22 mouse cellular contexts compared by ENCODE assay signal in the genomic region with DNA sequence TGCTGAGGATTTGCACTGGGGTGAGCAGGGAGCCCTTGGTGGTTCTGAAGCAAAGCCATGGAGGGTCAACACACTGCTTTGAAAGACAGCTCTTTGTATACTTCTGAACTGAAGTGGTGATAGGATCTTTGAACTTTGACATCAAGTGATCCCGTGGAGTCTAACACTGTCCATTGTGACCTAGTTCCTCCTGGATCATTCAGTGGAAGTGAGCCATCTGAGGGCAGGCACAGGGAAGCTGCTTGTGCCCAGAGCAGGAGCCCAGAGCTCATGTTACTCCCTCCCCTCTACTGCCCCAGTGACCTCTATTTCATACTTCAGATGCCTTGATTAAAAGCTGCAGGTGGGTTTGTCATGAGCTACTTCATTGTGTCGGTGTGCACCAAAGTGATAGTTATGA. TPM values are rescaled to one million over a fixed set of nuclear protein-coding genes. Genes with fewer than 3 reads are reported as not detected.
A peak's percentile ranks its signal among the peaks of the same experiment; 100 is the strongest.
DNase-seq lines count a peak whose midpoint lies in the region; ATAC-seq and TF ChIP-seq lines count a peak whose summit lies in the region.
"Not testable (repeated sequence)": the region's sequence is repeated elsewhere in the genome, so short reads cannot be mapped to it uniquely, and the experiment has no call there.
"Had no signal": no experiment of that assay in that cellular context is flagged by ENCODE, and none has a peak within 500 bp of the region (broad histone marks: within the 10 kb centered on the region; RNA-seq: fewer than 3 reads in every experiment).

No protein-coding gene starts in this region.

- not testable (repeated sequence) for H3K36me3 ChIP-seq in intestine, postnatal 0 days (ENCODE audit: control insufficient read depth, insufficient read depth); liver, adult 2 months (ENCODE audit: control insufficient read depth, insufficient read depth, low read length); liver, embryonic 13.5 days; liver, embryonic 15.5 days (replicated peaks); liver, postnatal 0 days (replicated peaks; ENCODE audit: insufficient read depth, low read length)

- H3K79me2 ChIP-seq in liver, adult 2 months (ENCODE audit: control insufficient read depth, insufficient read depth, low read length): not testable (repeated sequence)

- not testable (repeated sequence) for TF ChIP-seq POLR2A in liver, adult 2 months (IDR thresholded peaks at IDR 0.05; ENCODE audit: extremely low read depth, insufficient read depth, low read length)

- not testable (repeated sequence) for H3K27me3 ChIP-seq in intestine, postnatal 0 days (replicated peaks; ENCODE audit: control insufficient read depth, insufficient read depth, low read length); liver, adult 2 months (ENCODE audit: control insufficient read depth, insufficient read depth, low read length); liver, embryonic 13.5 days; liver, embryonic 15.5 days; liver, postnatal 0 days (ENCODE audit: insufficient read depth, low read length)

- not testable (repeated sequence) for TF ChIP-seq CTCF in intestine, postnatal 0 days (IDR thresholded peaks at IDR 0.05; ENCODE audit: low read depth); liver, adult 2 months (IDR thresholded peaks at IDR 0.05; ENCODE audit: low read depth, low read length); liver, postnatal 0 days (IDR thresholded peaks at IDR 0.05; ENCODE audit: low read depth)

- not testable (repeated sequence) for H3K9me3 ChIP-seq in intestine, postnatal 0 days (ENCODE audit: control insufficient read depth); liver, embryonic 13.5 days (replicated peaks); liver, embryonic 15.5 days (replicated peaks); liver, postnatal 0 days (ENCODE audit: low read length)

- not testable (repeated sequence) for H3K9ac ChIP-seq in intestine, postnatal 0 days (ENCODE audit: low read depth, low read length); liver, adult 2 months (ENCODE audit: low read depth, low read length); liver, embryonic 13.5 days; liver, embryonic 15.5 days; liver, postnatal 0 days (replicated peaks)

- peak; percentile 87 for DNase-seq in liver, adult 2 months (ENCODE audit: extremely low read depth, low read depth, low spot score)
- not testable (repeated sequence) for DNase-seq in liver, embryonic 13.5 days; liver, postnatal 0 days

- WGBS in intestine, postnatal 0 days: 40% methylated on average over 2 of the region's 2 CpGs
- 32% methylated on average over 2 of the region's 2 CpGs for WGBS in liver, adult 2 months
- WGBS in liver, embryonic 13.5 days (ENCODE audit: insufficient replicate concordance): 36% methylated on average over 2 of the region's 2 CpGs
- 38% methylated on average over 2 of the region's 2 CpGs for WGBS in liver, embryonic 15.5 days (ENCODE audit: insufficient replicate concordance)
- 44% methylated on average over 2 of the region's 2 CpGs for WGBS in liver, postnatal 0 days (ENCODE audit: insufficient replicate concordance)

- not testable (repeated sequence) for H3K4me2 ChIP-seq in intestine, postnatal 0 days (replicated peaks; ENCODE audit: low read depth); liver, embryonic 13.5 days; liver, embryonic 15.5 days; liver, postnatal 0 days (ENCODE audit: low read depth, low read length)

- peak; percentile 36; the same call in 1 of the 2 replicates for ATAC-seq in intestine, postnatal 0 days
- ATAC-seq in liver, embryonic 13.5 days (ENCODE audit: low read depth): peak; percentile 36
- peak; percentile 31; the same call in 1 of the 2 replicates for ATAC-seq in liver, embryonic 15.5 days (ENCODE audit: insufficient read depth)
- peak; percentile 69; the same call in 1 of the 2 replicates for ATAC-seq in liver, postnatal 0 days

- H3K4me3 ChIP-seq in intestine, postnatal 0 days (ENCODE audit: low read depth, low read length); liver, adult 2 months (ENCODE audit: insufficient read depth, low read depth, low read length); liver, embryonic 13.5 days (replicated peaks); liver, embryonic 15.5 days (replicated peaks); liver, postnatal 0 days (ENCODE audit: low read depth, low read length): not testable (repeated sequence)

- H3K27ac ChIP-seq in intestine, postnatal 0 days (ENCODE audit: low read depth, low read length); liver, adult 2 months (replicated peaks; ENCODE audit: insufficient read depth, low read depth, low read length); liver, embryonic 13.5 days; liver, embryonic 15.5 days (replicated peaks); liver, postnatal 0 days (ENCODE audit: low read depth): not testable (repeated sequence)

- not testable (repeated sequence) for TF ChIP-seq EP300 in liver, postnatal 0 days (IDR thresholded peaks at IDR 0.05; ENCODE audit: low read depth)

- not testable (repeated sequence) for H3K4me1 ChIP-seq in intestine, postnatal 0 days (replicated peaks; ENCODE audit: control insufficient read depth, insufficient read depth, low read length); liver, adult 2 months (ENCODE audit: control insufficient read depth, insufficient read depth, low read length); liver, embryonic 13.5 days (replicated peaks); liver, embryonic 15.5 days (replicated peaks); liver, postnatal 0 days (ENCODE audit: insufficient read depth)

RNA-seq across cellular contexts. Expression of gene Taar8c, which starts 4.7 kb away (rescaled TPM):
- polyA plus RNA-seq in intestine, postnatal 0 days (2015; fragmentation: Nextera tagmentation; extraction: Ambion mirVana): not detected in 2 replicates
- not detected in 2 replicates for total RNA-seq in liver, adult 2 months (2014; rRNA removed)
- polyA plus RNA-seq in liver, adult 2 months (2012; rRNA removed): not detected in 2 replicates
- polyA plus RNA-seq in liver, embryonic 13.5 days (2015; fragmentation: Nextera tagmentation; extraction: Ambion mirVana): not detected in 2 replicates
- not detected in 2 replicates for polyA plus RNA-seq in liver, embryonic 15.5 days (2015; fragmentation: Nextera tagmentation; extraction: Ambion mirVana)
- polyA plus RNA-seq in liver, postnatal 0 days (2015; fragmentation: Nextera tagmentation; extraction: Ambion mirVana): not detected in 2 replicates
- total RNA-seq: adrenal gland, adult 18-20 months; adrenal gland, adult 8-10 months; adrenal gland, postnatal 14 days; adrenal gland, postnatal 36 days; CH12.LX; G1E had no signal
- polyA plus RNA-seq: activated CD4-positive, CD25-positive, alpha-beta regulatory T cell, adult 4 months; CD4-positive, CD25-positive, alpha-beta regulatory T cell, adult 4 months; cerebellum, adult 2 months; cortical plate, adult 2 months; embryonic facial prominence, embryonic 10.5 days; embryonic facial prominence, embryonic 12.5 days; embryonic facial prominence, embryonic 14.5 days; forebrain, embryonic 11.5 days; forebrain, embryonic 13.5 days; forebrain, embryonic 15.5 days; G1E; Patski had no signal

RNA-seq across cellular contexts. Expression of gene Taar8b, which starts 4.9 kb away (rescaled TPM):
- not detected in 2 replicates for polyA plus RNA-seq in intestine, postnatal 0 days (2015; fragmentation: Nextera tagmentation; extraction: Ambion mirVana)
- not detected in 2 replicates for total RNA-seq in liver, adult 2 months (2014; rRNA removed)
- polyA plus RNA-seq in liver, adult 2 months (2012; rRNA removed): not detected in 2 replicates
- not detected in 2 replicates for polyA plus RNA-seq in liver, embryonic 13.5 days (2015; fragmentation: Nextera tagmentation; extraction: Ambion mirVana)
- polyA plus RNA-seq in liver, embryonic 15.5 days (2015; fragmentation: Nextera tagmentation; extraction: Ambion mirVana): not detected in 2 replicates
- polyA plus RNA-seq in liver, postnatal 0 days (2015; fragmentation: Nextera tagmentation; extraction: Ambion mirVana): not detected in 2 replicates
- total RNA-seq: adrenal gland, adult 18-20 months; adrenal gland, adult 8-10 months; adrenal gland, postnatal 14 days; adrenal gland, postnatal 36 days; CH12.LX; G1E had no signal
- polyA plus RNA-seq: activated CD4-positive, CD25-positive, alpha-beta regulatory T cell, adult 4 months; CD4-positive, CD25-positive, alpha-beta regulatory T cell, adult 4 months; cerebellum, adult 2 months; cortical plate, adult 2 months; embryonic facial prominence, embryonic 10.5 days; embryonic facial prominence, embryonic 12.5 days; embryonic facial prominence, embryonic 14.5 days; forebrain, embryonic 11.5 days; forebrain, embryonic 13.5 days; forebrain, embryonic 15.5 days; G1E; Patski had no signal

RNA-seq across cellular contexts. Expression of gene Taar9, which starts 12.3 kb away (rescaled TPM):
- polyA plus RNA-seq in intestine, postnatal 0 days (2015; fragmentation: Nextera tagmentation; extraction: Ambion mirVana): not detected in 2 replicates
- total RNA-seq in liver, adult 2 months (2014; rRNA removed): not detected in 2 replicates
- polyA plus RNA-seq in liver, adult 2 months (2012; rRNA removed): not detected in 2 replicates
- polyA plus RNA-seq in liver, embryonic 13.5 days (2015; fragmentation: Nextera tagmentation; extraction: Ambion mirVana): not detected in 2 replicates
- not detected in 2 replicates for polyA plus RNA-seq in liver, embryonic 15.5 days (2015; fragmentation: Nextera tagmentation; extraction: Ambion mirVana)
- not detected in 2 replicates for polyA plus RNA-seq in liver, postnatal 0 days (2015; fragmentation: Nextera tagmentation; extraction: Ambion mirVana)
- total RNA-seq: adrenal gland, adult 18-20 months; adrenal gland, adult 8-10 months; adrenal gland, postnatal 14 days; adrenal gland, postnatal 36 days; CH12.LX had no signal
- polyA plus RNA-seq: activated CD4-positive, CD25-positive, alpha-beta regulatory T cell, adult 4 months; CD4-positive, CD25-positive, alpha-beta regulatory T cell, adult 4 months; cerebellum, adult 2 months; cortical plate, adult 2 months; embryonic facial prominence, embryonic 10.5 days; embryonic facial prominence, embryonic 12.5 days; embryonic facial prominence, embryonic 14.5 days; forebrain, embryonic 11.5 days; forebrain, embryonic 13.5 days; forebrain, embryonic 15.5 days; G1E; Patski had no signal

RNA-seq across cellular contexts. Expression of gene Taar8a, which starts 20.7 kb away (rescaled TPM):
- polyA plus RNA-seq in intestine, postnatal 0 days (2015; fragmentation: Nextera tagmentation; extraction: Ambion mirVana): not detected in 2 replicates
- not detected in 2 replicates for total RNA-seq in liver, adult 2 months (2014; rRNA removed)
- polyA plus RNA-seq in liver, adult 2 months (2012; rRNA removed): not detected in 2 replicates
- polyA plus RNA-seq in liver, embryonic 13.5 days (2015; fragmentation: Nextera tagmentation; extraction: Ambion mirVana): not detected in 2 replicates
- not detected in 2 replicates for polyA plus RNA-seq in liver, embryonic 15.5 days (2015; fragmentation: Nextera tagmentation; extraction: Ambion mirVana)
- not detected in 2 replicates for polyA plus RNA-seq in liver, postnatal 0 days (2015; fragmentation: Nextera tagmentation; extraction: Ambion mirVana)
- total RNA-seq: adrenal gland, adult 18-20 months; adrenal gland, adult 8-10 months; adrenal gland, postnatal 14 days; adrenal gland, postnatal 36 days; CH12.LX; G1E had no signal
- polyA plus RNA-seq: activated CD4-positive, CD25-positive, alpha-beta regulatory T cell, adult 4 months; CD4-positive, CD25-positive, alpha-beta regulatory T cell, adult 4 months; cerebellum, adult 2 months; cortical plate, adult 2 months; embryonic facial prominence, embryonic 10.5 days; embryonic facial prominence, embryonic 12.5 days; embryonic facial prominence, embryonic 14.5 days; forebrain, embryonic 11.5 days; forebrain, embryonic 13.5 days; forebrain, embryonic 15.5 days; G1E; Patski had no signal

RNA-seq across cellular contexts. Expression of gene Taar7f, which starts 47.7 kb away (rescaled TPM):
- polyA plus RNA-seq in intestine, postnatal 0 days (2015; fragmentation: Nextera tagmentation; extraction: Ambion mirVana): not detected in 2 replicates
- total RNA-seq in liver, adult 2 months (2014; rRNA removed): not detected in 2 replicates
- not detected in 2 replicates for polyA plus RNA-seq in liver, adult 2 months (2012; rRNA removed)
- polyA plus RNA-seq in liver, embryonic 13.5 days (2015; fragmentation: Nextera tagmentation; extraction: Ambion mirVana): not detected in 2 replicates
- polyA plus RNA-seq in liver, embryonic 15.5 days (2015; fragmentation: Nextera tagmentation; extraction: Ambion mirVana): not detected in 2 replicates
- not detected in 2 replicates for polyA plus RNA-seq in liver, postnatal 0 days (2015; fragmentation: Nextera tagmentation; extraction: Ambion mirVana)
- total RNA-seq: adrenal gland, adult 18-20 months; adrenal gland, adult 8-10 months; adrenal gland, postnatal 14 days; adrenal gland, postnatal 36 days; CH12.LX; G1E had no signal
- polyA plus RNA-seq: activated CD4-positive, CD25-positive, alpha-beta regulatory T cell, adult 4 months; CD4-positive, CD25-positive, alpha-beta regulatory T cell, adult 4 months; cerebellum, adult 2 months; cortical plate, adult 2 months; embryonic facial prominence, embryonic 10.5 days; embryonic facial prominence, embryonic 12.5 days; embryonic facial prominence, embryonic 14.5 days; forebrain, embryonic 11.5 days; forebrain, embryonic 13.5 days; forebrain, embryonic 15.5 days; G1E; Patski had no signal
